Mouse (Mus musculus): ENCODE measurements at regions not wholly inside any gene's neighbourhood (a gene's known extent, or its start where the extent isn't known, plus 50 kb on each side); places are given as distances from the start of the nearest gene placed in this dataset.

GRCm38 (mm10) chr5:41947114-41947640 is 103.1 kb upstream of the Bod1l start:
- TF ChIP-seq ZC3H11A (IDR thresholded peaks at IDR 0.05; ENCODE audit: low read depth, low read length) (no peak), ELF1 (IDR thresholded peaks at IDR 0.05; ENCODE audit: low read depth, low read length) (no peak), CTCF (conservative IDR thresholded peaks at IDR 0.05 in 1 of 2, IDR thresholded peaks at IDR 0.05 in 1 of 2; ENCODE audit: low read depth in 2 of 2, low read length in 2 of 2) (no peak), NELFE (IDR thresholded peaks at IDR 0.05; ENCODE audit: low read depth, low read length) (no peak), POLR2A (IDR thresholded peaks at IDR 0.05; ENCODE audit: low read depth, low read length) (no peak), EP300 (IDR thresholded peaks at IDR 0.05; ENCODE audit: low read length) (no peak), BHLHE40 (IDR thresholded peaks at IDR 0.05; ENCODE audit: low read depth, low read length) (no peak), TBP (conservative IDR thresholded peaks at IDR 0.05; ENCODE audit: low read depth, low read length) (no peak), KAT2A (IDR thresholded peaks at IDR 0.05; ENCODE audit: insufficient replicate concordance, low read length) (no peak), GABPA (IDR thresholded peaks at IDR 0.05; ENCODE audit: insufficient replicate concordance, low read depth, low read length) (no peak)

Measured in CH12.LX (cell line).